22 mouse cellular contexts compared by ENCODE assay signal in genomic region chr2:103580756-103581155, GRCm38 (mm10). TPM values are rescaled to one million over a fixed set of nuclear protein-coding genes. Genes with fewer than 3 reads are reported as not detected.
DNase-seq lines count a peak whose midpoint lies in the region; ATAC-seq and TF ChIP-seq lines count a peak whose summit lies in the region.
"Had no signal": no experiment of that assay in that cellular context is flagged by ENCODE, and none has a peak within 500 bp of the region (broad histone marks: within the 10 kb centered on the region; RNA-seq: fewer than 3 reads in every experiment).

No protein-coding gene starts in this region.

- WGBS in lung, embryonic 14.5 days = 47% methylated on average over 8 of the region's 8 CpGs
- 51% methylated on average over 8 of the region's 8 CpGs for WGBS in limb, embryonic 10.5 days

- no peak overlapping the region for H3K4me2 ChIP-seq in lung, embryonic 14.5 days
- H3K4me2 ChIP-seq: forebrain, embryonic 13.5 days; hindbrain, embryonic 12.5 days; liver, embryonic 12.5 days; midbrain, embryonic 12.5 days; neural tube, embryonic 12.5 days had no signal

- no peaks in the 10 kb centered on the region for H3K36me3 ChIP-seq in lung, embryonic 14.5 days (ENCODE audit: insufficient read depth)
- H3K36me3 ChIP-seq in limb, embryonic 10.5 days = no peaks in the 10 kb centered on the region
- H3K36me3 ChIP-seq: G1E; hindbrain, embryonic 12.5 days; liver, embryonic 12.5 days; midbrain, embryonic 12.5 days; neural tube, embryonic 12.5 days had no signal

- ATAC-seq in lung, embryonic 14.5 days (ENCODE audit: insufficient read depth) = no peak
- no peak for ATAC-seq in erythroid progenitor cell, adult 5-6 weeks (replicated peaks; ENCODE audit: low FRiP score, poor library complexity, severe bottlenecking)
- ATAC-seq: forebrain, embryonic 13.5 days; liver, embryonic 12.5 days; lung, postnatal 0 days had no signal

- H3K4me3 ChIP-seq in lung, embryonic 14.5 days (ENCODE audit: low read depth, low read length) = no peak overlapping the region
- no peak overlapping the region for H3K4me3 ChIP-seq in limb, embryonic 10.5 days
- H3K4me3 ChIP-seq: forebrain, embryonic 13.5 days; hindbrain, embryonic 12.5 days; layer of hippocampus, adult 2 months; liver, embryonic 12.5 days; midbrain, embryonic 12.5 days; neural tube, embryonic 12.5 days had no signal

- H3K27ac ChIP-seq in lung, embryonic 14.5 days (ENCODE audit: low read depth) = peak overlapping the region; percentile 33; the same call in 1 of the 2 replicates
- H3K27ac ChIP-seq in limb, embryonic 10.5 days = peak overlapping the region; percentile 15
- H3K27ac ChIP-seq: forebrain, embryonic 13.5 days; hindbrain, embryonic 12.5 days; layer of hippocampus, adult 2 months; liver, embryonic 12.5 days; midbrain, embryonic 12.5 days; neural tube, embryonic 12.5 days had no signal

- no peaks in the 10 kb centered on the region for H3K27me3 ChIP-seq in lung, embryonic 14.5 days (ENCODE audit: insufficient read depth, low read length)
- H3K27me3 ChIP-seq in limb, embryonic 10.5 days (ENCODE audit: low read depth, poor library complexity, severe bottlenecking) = no peaks in the 10 kb centered on the region
- H3K27me3 ChIP-seq: forebrain, embryonic 13.5 days; hindbrain, embryonic 12.5 days; midbrain, embryonic 12.5 days; neural tube, embryonic 12.5 days had no signal

- no peak overlapping the region for H3K9ac ChIP-seq in lung, embryonic 14.5 days
- H3K9ac ChIP-seq: forebrain, embryonic 13.5 days; hindbrain, embryonic 12.5 days; liver, embryonic 12.5 days; midbrain, embryonic 12.5 days; neural tube, embryonic 12.5 days had no signal

- H3K4me1 ChIP-seq in lung, embryonic 14.5 days (ENCODE audit: insufficient read depth) = 0 out of 2 replicates have a peak, but pooled peaks cover 10% of the 10 kb centered on the region
- peaks cover 50% of the 10 kb centered on the region for H3K4me1 ChIP-seq in limb, embryonic 10.5 days

- intact Hi-C loops in heart, postnatal 25 days (cut with DNase I) = no loop called here

- no peak for TF ChIP-seq CTCF in lung, embryonic 14.5 days (IDR thresholded peaks at IDR 0.05; ENCODE audit: low read depth)

- DNase-seq in heart, adult 18-20 months = peak; percentile 41 to 42
- no peak for DNase-seq in heart, postnatal 25 days (ENCODE audit: low spot score)
- no peak for DNase-seq in lung, embryonic 14.5 days
- no peak for DNase-seq in lung, postnatal 14 days
- DNase-seq in limb, embryonic 10.5 days (ENCODE audit: low spot score) = no peak
- DNase-seq in gastrocnemius, adult 8-10 months (ENCODE audit: low spot score in 2 of 2) = no peak
- DNase-seq: adrenal gland, postnatal 25 days; cerebellum, adult 11 months; cerebellum, postnatal 25 days; kidney, adult 18-20 months; kidney, postnatal 10 days; layer of hippocampus, postnatal 36 days; thymus, postnatal 36 days had no signal

- H3K9me3 ChIP-seq in lung, embryonic 14.5 days (ENCODE audit: low read depth, low read length) = no peaks in the 10 kb centered on the region
- no peaks in the 10 kb centered on the region for H3K9me3 ChIP-seq in limb, embryonic 10.5 days (replicated peaks)
- H3K9me3 ChIP-seq: forebrain, embryonic 13.5 days; G1E; hindbrain, embryonic 12.5 days; liver, embryonic 12.5 days; midbrain, embryonic 12.5 days; neural tube, embryonic 12.5 days had no signal

RNA-seq across cellular contexts. Expression of gene Abtb2, which starts 14.6 kb away (rescaled TPM):
- 10 to 100 TPM; 22.1 to 26.7 TPM for total RNA-seq in heart, adult 18-20 months (2021)
- 10 to 100 TPM; 23.2 to 26.2 TPM for total RNA-seq in heart, postnatal 25 days (2021)
- 6.5 and 8.0 TPM in 2 replicates for polyA plus RNA-seq in lung, embryonic 14.5 days (2014; fragmentation: Nextera tagmentation; extraction: Ambion mirVana)
- 14.2 and 17.6 TPM in 2 replicates for polyA plus RNA-seq in limb, embryonic 10.5 days (2016; fragmentation: Nextera tagmentation; extraction: Ambion mirVana)
- total RNA-seq in erythroid progenitor cell, adult 5-6 weeks (2015; ENCODE audit: low replicate concordance) = 1.4 and 1.7 TPM in 2 replicates
- total RNA-seq in erythroid progenitor cell, adult 5-6 weeks (2017; ENCODE audit: low replicate concordance) = 1.8 and 2.0 TPM in 2 replicates
- total RNA-seq in gastrocnemius, adult 8-10 months (2022) = 1 to 10 TPM; 5.1 to 8.8 (median 7.5) TPM
- polyA plus RNA-seq: G1E had no signal

Comparison
In these comparisons a context has a peak if more than half of its experiments do, and no peak if none do; other contexts are left out.
1. DNase-seq: peak in heart, adult 18-20 months (2 of 2); none in heart, postnatal 25 days (single experiment), lung, embryonic 14.5 days (single experiment), lung, postnatal 14 days (single experiment), limb, embryonic 10.5 days (single experiment) and gastrocnemius, adult 8-10 months (0 of 2).